Mouse (Mus musculus): ENCODE results near the gene Gal3st2b.
"Not testable (repeated sequence)": the region's sequence is repeated elsewhere in the genome, so short reads cannot be mapped to it uniquely, and the experiment has no call there.

The Gal3st2b gene

DNA sequence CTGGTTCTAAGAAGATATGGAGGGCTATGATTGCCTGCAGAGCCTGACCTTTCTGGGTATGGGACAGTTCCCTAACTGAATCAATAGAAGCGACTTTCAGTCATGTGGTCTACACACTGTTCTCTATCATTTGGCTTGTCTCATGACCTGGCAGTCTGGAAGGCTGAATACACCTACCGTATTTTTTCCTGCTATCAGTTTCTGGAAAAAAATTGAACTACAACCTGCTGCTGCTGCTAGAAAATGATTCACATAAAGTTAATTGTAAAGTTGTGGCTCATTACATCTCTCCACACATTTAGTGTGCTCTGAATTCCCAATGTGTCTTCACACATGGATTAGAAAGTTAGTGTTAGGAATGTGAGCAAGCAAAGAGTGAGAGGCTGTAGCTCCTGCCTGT is at the start of gene Gal3st2b:
Gene Gal3st2b, plus strand, starts transcription at position 301 of the 400 bp plus-strand sequence.
- DNase-seq (ENCODE audit: low read depth, low spot score) = not testable (repeated sequence)

DNA sequence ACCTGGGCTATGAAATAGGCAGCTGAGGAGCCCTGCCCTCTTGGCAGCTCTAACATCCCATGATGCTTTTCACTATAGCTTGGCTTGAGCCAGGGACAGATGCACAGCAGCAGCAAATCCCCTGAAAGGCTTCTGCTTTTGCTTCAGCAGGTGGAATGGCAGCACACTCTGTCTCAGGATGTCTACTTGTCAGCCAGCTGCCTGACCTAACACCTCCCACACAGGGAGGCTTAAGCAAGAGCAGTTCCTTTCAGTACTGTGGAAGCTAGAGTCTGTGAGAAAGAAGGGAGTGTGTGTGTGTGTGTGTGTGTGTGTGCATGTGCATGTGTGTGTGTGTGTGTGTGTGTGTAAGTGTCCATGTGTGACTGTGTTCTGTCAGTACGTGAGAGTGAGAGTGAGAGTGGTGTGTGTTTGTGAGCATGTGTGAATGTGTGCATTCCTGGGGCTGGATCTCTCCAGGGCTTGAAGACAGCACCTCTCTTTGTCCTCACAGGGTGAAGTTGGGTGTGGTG is 46.5 kb upstream of the Gal3st2b start:
- DNase-seq (ENCODE audit: low read depth, low spot score) = not testable (repeated sequence)

- not testable (repeated sequence) for DNase-seq (ENCODE audit: low read depth, low spot score)
Measured at GRCm38 (mm10) chr1:93874405-93874804, 43.7 kb upstream of the Gal3st2b start.

GRCm38 (mm10) chr1:93881778-93882177 is 36.3 kb upstream of the Gal3st2b start:
- not testable (repeated sequence) for DNase-seq (ENCODE audit: low read depth, low spot score)

DNA sequence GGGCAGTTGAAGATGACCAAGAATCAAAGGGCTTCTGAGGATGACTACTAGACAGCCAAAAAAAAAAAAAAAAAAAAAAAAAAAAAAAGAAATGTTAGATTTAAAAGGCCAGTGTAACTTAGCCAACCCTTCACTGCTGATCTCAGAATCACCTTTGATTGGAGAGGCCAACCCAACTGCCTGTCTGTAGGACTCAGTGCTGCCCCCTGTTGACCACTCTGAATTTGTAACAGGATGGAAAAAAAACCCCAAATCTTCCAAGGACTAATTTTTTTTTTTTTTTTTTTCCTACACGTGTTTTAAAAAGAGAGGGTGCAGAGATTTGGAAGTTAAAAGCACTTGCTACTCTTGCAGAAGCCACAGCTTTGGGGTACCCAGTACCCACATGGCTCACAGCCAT is 27.2 kb upstream of the Gal3st2b start:
- peak; percentile 15 for DNase-seq (ENCODE audit: low read depth, low spot score)

GRCm38 (mm10) chr1:93897395-93897794 is 20.7 kb upstream of the Gal3st2b start:
- DNase-seq (ENCODE audit: low read depth, low spot score) = not testable (repeated sequence)

GRCm38 (mm10) chr1:93901291-93901690 is 16.8 kb upstream of the Gal3st2b start:
- not testable (repeated sequence) for DNase-seq (ENCODE audit: low read depth, low spot score)

DNA sequence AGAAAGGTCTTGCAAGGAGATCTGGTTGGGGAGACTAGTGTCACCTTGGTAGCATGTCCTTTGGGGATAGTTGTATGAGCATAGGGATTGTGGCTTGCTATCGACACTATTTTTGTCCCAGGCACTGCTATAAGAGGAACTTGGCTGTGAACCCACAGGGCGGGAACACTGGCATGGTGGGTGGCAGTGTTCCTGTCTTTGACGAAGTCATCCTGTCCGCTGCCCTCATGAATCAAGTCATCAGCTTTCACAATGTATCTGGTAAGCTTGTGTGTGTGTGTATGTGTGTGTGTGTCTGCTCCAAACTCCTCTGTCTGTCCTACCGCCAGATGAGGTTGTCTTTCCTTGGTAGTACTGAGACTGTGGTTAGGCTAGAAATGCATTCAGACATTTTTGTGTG is 11.4 kb upstream of the Gal3st2b start:
- DNase-seq (ENCODE audit: low read depth, low spot score) = not testable (repeated sequence)

DNA sequence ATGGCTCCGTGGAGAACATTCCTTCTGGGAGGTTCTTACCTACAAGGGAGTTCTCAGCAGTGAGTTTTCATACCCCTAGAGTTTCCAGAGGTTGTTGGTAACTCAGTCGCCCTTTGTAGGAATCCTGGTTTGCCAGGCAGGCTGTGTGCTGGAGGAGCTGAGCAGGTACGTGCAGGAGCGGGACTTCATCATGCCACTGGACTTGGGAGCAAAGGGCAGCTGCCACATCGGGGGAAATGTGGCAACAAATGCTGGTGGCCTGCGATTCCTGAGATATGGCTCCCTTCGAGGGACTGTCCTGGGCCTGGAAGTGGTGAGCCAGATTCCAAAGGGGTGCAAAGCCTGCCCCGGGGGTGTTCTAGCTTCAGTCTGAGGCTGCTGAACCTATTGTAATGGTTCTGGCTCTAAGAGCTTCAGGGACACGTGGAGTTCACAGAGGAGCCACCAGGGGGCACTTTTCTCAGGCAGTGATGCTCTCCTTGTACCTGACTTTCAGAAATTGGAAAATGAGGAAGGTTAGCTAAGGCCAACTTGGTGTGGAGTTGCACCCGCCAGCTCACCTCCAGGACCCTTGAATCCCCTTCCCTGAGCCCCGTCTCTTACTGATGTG is 9.0 kb upstream of the Gal3st2b start:
- DNase-seq (ENCODE audit: low read depth, low spot score) = not testable (repeated sequence)

- DNase-seq (ENCODE audit: low read depth, low spot score) = not testable (repeated sequence)
Measured at GRCm38 (mm10) chr1:93911877-93912276, 6.2 kb upstream of the Gal3st2b start.

DNA sequence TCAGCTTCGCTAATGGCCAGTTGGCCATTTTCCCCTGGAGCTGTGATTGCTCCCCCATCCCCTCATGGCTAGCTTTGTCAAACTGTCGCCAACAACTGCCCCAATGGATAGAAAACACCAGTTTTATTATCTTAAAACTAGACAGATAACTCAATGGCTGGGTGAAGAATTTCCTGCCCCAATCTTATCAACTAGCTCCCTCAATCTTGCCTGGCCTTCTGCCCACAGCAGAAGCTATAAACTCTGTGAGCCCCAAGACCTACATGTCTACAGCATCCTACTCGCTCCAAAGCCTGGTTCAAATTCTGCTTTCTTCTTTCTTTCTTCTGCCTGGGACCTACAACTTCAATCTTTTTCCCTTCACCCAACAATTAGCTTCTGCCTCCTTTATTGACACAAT is 951 bp upstream of the Gal3st2b start:
- DNase-seq (ENCODE audit: low read depth, low spot score) = not testable (repeated sequence)

GRCm38 (mm10) chr1:93918775-93919174 is 664 bp downstream of the Gal3st2b start:
- not testable (repeated sequence) for DNase-seq (ENCODE audit: low read depth, low spot score)

DNA sequence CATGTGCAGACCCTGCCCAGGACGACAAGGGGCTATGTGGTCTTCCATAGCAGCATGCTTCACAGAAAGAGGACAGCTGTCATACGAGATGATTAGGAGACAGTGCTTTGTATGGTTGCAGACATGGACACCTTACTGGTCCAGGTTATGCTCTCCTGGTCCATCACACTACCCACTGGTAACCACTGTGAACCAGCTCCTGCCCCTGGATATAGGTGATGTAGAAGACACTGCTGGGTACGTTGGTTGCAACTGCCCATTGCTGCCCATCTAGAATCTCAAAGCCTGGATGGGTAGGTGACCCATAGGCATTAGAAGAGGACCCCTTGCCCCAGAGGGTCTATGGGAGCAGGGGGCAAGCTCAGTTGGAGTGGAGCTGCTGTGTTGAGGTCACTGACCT is 1.2 kb downstream of the Gal3st2b start:
- not testable (repeated sequence) for DNase-seq (ENCODE audit: low read depth, low spot score)

- not testable (repeated sequence) for DNase-seq (ENCODE audit: low read depth, low spot score)
Measured at GRCm38 (mm10) chr1:93922609-93923008, 4.5 kb downstream of the Gal3st2b start.

DNA sequence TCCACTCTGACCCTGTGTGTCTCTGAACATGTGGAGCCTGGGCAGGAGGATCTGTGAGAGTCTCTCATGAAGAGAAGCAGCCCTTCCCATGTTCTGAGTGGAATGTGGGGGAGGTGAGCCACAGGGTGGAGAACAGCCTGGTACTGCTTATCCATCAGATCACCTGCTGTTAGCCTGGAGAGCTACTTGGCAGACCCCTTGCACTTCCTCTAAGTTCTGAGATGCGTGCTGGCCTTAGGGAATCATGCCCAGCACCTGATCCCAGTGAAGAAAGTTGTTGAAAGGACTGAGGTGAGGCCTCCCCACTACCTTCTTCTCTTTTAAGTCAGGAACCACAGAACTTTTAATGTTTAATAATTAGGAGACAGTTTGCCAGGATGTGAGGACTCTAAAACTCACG is 5.0 kb downstream of the Gal3st2b start:
- DNase-seq (ENCODE audit: low read depth, low spot score) = not testable (repeated sequence)

DNA sequence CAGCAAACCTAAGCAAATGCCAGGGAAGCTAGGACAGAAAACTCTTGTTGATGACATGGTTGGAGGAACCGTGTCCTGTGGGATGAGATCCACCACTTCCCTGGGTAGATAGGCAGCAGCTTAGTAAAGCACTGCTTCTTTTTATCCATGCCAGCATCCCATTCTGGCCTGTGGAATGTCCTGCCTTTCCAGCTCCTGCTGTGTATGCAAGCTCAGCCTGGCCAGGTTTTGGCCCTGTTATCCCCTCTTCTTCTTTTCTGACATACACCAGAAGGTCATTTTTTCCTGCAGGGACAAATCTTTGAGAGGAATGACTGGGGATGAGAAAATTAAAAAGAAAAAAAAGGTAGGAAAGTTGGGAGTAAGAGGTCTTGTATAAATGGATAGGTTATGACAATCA is 17.3 kb downstream of the Gal3st2b start:
- DNase-seq (ENCODE audit: low read depth, low spot score) = not testable (repeated sequence)

GRCm38 (mm10) chr1:93937807-93938206 is 19.7 kb downstream of the Gal3st2b start:
- not testable (repeated sequence) for DNase-seq (ENCODE audit: low read depth, low spot score)

- not testable (repeated sequence) for DNase-seq (ENCODE audit: low read depth, low spot score)
Measured at GRCm38 (mm10) chr1:93938415-93938814, 20.3 kb downstream of the Gal3st2b start.

DNA sequence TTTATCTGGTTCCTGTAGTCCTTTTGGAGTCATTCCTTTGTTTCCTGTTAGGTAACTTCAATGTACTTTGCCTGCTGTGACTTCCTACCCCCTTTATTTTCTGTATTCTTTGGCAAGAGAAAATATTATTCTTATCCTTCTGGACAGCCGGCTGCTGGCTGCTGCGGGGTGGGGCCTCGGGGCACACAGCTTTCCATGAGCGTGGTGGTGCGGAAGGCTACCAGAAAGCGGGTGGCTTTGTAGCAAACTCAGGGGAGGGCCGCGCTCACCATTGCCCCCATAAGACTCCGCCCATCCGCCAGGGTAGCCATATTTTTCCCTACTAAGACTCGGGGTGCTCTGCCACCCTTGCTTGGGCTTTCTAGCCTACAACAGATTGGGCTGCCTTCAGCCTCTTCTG is 31.0 kb downstream of the Gal3st2b start:
- DNase-seq (ENCODE audit: low read depth, low spot score) = not testable (repeated sequence)

- DNase-seq (ENCODE audit: low read depth, low spot score) = not testable (repeated sequence)
Measured at GRCm38 (mm10) chr1:93966489-93966888, 48.4 kb downstream of the Gal3st2b start.

DNA sequence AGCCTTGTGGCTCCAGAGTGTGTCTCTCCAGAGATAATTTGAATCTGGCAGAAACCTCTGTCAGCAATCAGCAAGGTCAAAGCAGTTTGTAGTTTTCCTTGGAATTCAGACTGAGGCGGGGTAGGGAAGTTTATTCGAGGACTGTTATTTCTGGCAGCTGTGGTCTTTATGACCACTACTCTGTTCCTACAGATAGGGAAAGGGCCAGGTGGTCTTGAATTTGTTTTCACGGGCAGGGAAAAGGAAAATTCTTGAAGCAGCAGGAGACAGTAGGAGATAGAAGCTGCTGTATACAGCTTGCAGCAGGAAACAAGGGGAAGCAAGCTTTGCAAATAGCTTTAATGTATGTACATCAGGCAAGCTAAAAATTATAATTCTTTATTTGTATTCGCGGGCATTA is 52.3 kb downstream of the Gal3st2b start:
- not testable (repeated sequence) for DNase-seq (ENCODE audit: low read depth, low spot score)

- not testable (repeated sequence) for DNase-seq (ENCODE audit: low read depth, low spot score)
Measured at GRCm38 (mm10) chr1:93970797-93971196, 52.7 kb downstream of the Gal3st2b start.

DNA sequence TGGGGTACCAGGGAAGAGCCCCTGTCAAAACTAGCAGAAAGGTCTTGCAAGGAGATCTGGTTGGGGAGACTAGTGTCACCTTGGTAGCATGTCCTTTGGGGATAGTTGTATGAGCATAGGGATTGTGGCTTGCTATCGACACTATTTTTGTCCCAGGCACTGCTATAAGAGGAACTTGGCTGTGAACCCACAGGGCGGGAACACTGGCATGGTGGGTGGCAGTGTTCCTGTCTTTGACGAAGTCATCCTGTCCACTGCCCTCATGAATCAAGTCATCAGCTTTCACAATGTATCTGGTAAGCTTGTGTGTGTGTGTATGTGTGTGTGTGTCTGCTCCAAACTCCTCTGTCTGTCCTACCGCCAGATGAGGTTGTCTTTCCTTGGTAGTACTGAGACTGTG is 57.7 kb downstream of the Gal3st2b start:
- DNase-seq (ENCODE audit: low read depth, low spot score) = not testable (repeated sequence)

Measured in A20 (cell line).